Mouse (Mus musculus) midbrain, embryonic 15.5 days (tissue): ENCODE results near the gene Hoxa9. TPM values are rescaled to one million over a fixed set of nuclear protein-coding genes. Genes with fewer than 3 reads are reported as not detected.

Experiments used
- ATAC-seq: fragments of 200-750 bp; cut with Nextera tagmentation; replicated peaks from 2 replicates; pipeline ENCODE4 v1.8.0; 2017; ENCODE audit warnings: moderate TSS enrichment
- H3K27ac ChIP-seq: fragments of 300-500 bp; sonication (generic); 2 replicates; pipeline ENCODE4 v1.5.1; 2015; ENCODE audit warnings: mild to moderate bottlenecking, inconsistent platforms
- H3K27me3 ChIP-seq: fragments of 300-500 bp; sonication (generic); replicated peaks from 2 replicates; pipeline ENCODE4 v1.6.1; 2015; ENCODE audit warnings: inconsistent platforms
- H3K36me3 ChIP-seq: fragments of 300-500 bp; sonication (generic); replicated peaks from 2 replicates; pipeline ENCODE4 v1.6.1; 2015; ENCODE audit warnings: inconsistent platforms
- H3K4me1 ChIP-seq: fragments of 300-500 bp; sonication (generic); 2 replicates; pipeline ENCODE4 v1.6.1; 2015; ENCODE audit warnings: inconsistent platforms
- H3K4me2 ChIP-seq: fragments of 300-500 bp; sonication (generic); 2 replicates; pipeline ENCODE4 v1.6.1; 2015; ENCODE audit warnings: inconsistent platforms, mild to moderate bottlenecking, moderate library complexity
- H3K4me3 ChIP-seq: fragments of 300-500 bp; sonication (generic); 2 replicates; pipeline ENCODE4 v1.5.1; 2015; ENCODE audit warnings: mild to moderate bottlenecking, inconsistent platforms
- H3K9ac ChIP-seq: fragments of 300-500 bp; sonication (generic); 2 replicates; pipeline ENCODE4 v1.6.1; 2015; ENCODE audit warnings: mild to moderate bottlenecking, inconsistent platforms
- H3K9me3 ChIP-seq: fragments of 300-500 bp; sonication (generic); 2 replicates; pipeline ENCODE4 v1.6.1; 2016; ENCODE audit warnings: inconsistent platforms
- WGBS: fragments of 180-500 bp; shearing (Covaris S2); methylation state at CpG from one replicate; pipeline ENCODE4 v1.1.7; 2015; ENCODE audit warnings: mixed read lengths; 5-methylcytosine and 5-hydroxymethylcytosine counted together
- polyA plus RNA-seq: library from polyadenylated mRNA; unstranded; fragments of >200 nt; fragmentation: Nextera tagmentation; extraction: Ambion mirVana; gene quantifications from 2 replicates; pipeline ENCODE4 v1.2.1, GENCODE M21; 2015

Gene Hoxa9
- polyA plus RNA-seq, 1 experiment from 2014 or later, result not detected

GRCm38 (mm10) chr6:52213119-52213986, 17.5 kb downstream of the Hoxa9 start, which contains the start of the genes Hoxa3 and Gm28308:
Gene Hoxa3, minus strand, starts transcription at chr6:52213336.
Gene Gm28308, minus strand, starts transcription at chr6:52213339.
- Histone ChIP-seq H3K27ac (no peak within 1 kb of the TSS), H3K4me2 (no peak within 1 kb of the TSS), H3K4me1 (peaks cover 16% of the 10 kb centered on the region), H3K27me3 (peaks cover 97% of the 10 kb centered on the region), H3K4me3 (no peak within 1 kb of the TSS), H3K9me3 (no peaks in the 10 kb centered on the region), H3K36me3 (no peaks in the 10 kb centered on the region), H3K9ac (no peak within 1 kb of the TSS)
- no peak for ATAC-seq
- WGBS, result 2% methylated on average over 38 of the region's 38 CpGs

GRCm38 (mm10) chr6:52212556-52213118, 18.3 kb downstream of the Hoxa9 start:
- H3K4me3 ChIP-seq, result no peak overlapping the region

GRCm38 (mm10) chr6:52211961-52212360, 18.9 kb downstream of the Hoxa9 start:
- WGBS, result 7% methylated on average over 13 of the region's 13 CpGs

More at GRCm38 (mm10) chr6:52212556-52213118, 18.3 kb downstream of the Hoxa9 start:
- Histone ChIP-seq H3K9ac (no peak overlapping the region), H3K4me1 (peaks cover 16% of the 10 kb centered on the region), H3K4me2 (no peak overlapping the region), H3K36me3 (no peaks in the 10 kb centered on the region), H3K27ac (no peak overlapping the region), H3K9me3 (no peaks in the 10 kb centered on the region), H3K27me3 (peaks cover 97% of the 10 kb centered on the region)
- under 1% methylated on average over 22 of the region's 22 CpGs for WGBS
- ATAC-seq, result no peak

GRCm38 (mm10) chr6:52211170-52211935, 19.5 kb downstream of the Hoxa9 start:
- H3K36me3 ChIP-seq, result no peaks in the 10 kb centered on the region
- H3K9me3 ChIP-seq, result no peaks in the 10 kb centered on the region
- under 1% methylated on average over 37 of the region's 37 CpGs for WGBS
- H3K27ac ChIP-seq, result no peak overlapping the region
- peaks cover 6% of the 10 kb centered on the region; the same call in 1 of the 2 replicates for H3K4me1 ChIP-seq
- 0 out of 2 replicates have a peak, but pooled peaks have one; percentile 33 for ATAC-seq
- H3K4me2 ChIP-seq, result no peak overlapping the region
- H3K27me3 ChIP-seq, result peaks cover 98% of the 10 kb centered on the region
- H3K4me3 ChIP-seq, result no peak overlapping the region
- no peak overlapping the region for H3K9ac ChIP-seq

More at GRCm38 (mm10) chr6:52211961-52212360, 18.9 kb downstream of the Hoxa9 start:
- Histone ChIP-seq H3K4me2 (no peak overlapping the region), H3K4me1 (peaks cover 9% of the 10 kb centered on the region), H3K9me3 (no peaks in the 10 kb centered on the region), H3K36me3 (no peaks in the 10 kb centered on the region), H3K9ac (no peak overlapping the region), H3K27ac (no peak overlapping the region), H3K4me3 (no peak overlapping the region), H3K27me3 (peaks cover 98% of the 10 kb centered on the region)
- no peak for ATAC-seq

- H3K4me3 ChIP-seq, result no peak overlapping the region
- 7% methylated on average over 12 of the region's 12 CpGs for WGBS
These were observed 21.2 kb downstream of the Hoxa9 start for GRCm38 (mm10) chr6:52209685-52210046.

GRCm38 (mm10) chr6:52208868-52209684, 21.8 kb downstream of the Hoxa9 start:
- no peak for ATAC-seq

More at GRCm38 (mm10) chr6:52209685-52210046, 21.2 kb downstream of the Hoxa9 start:
- ATAC-seq, result no peak
- Histone ChIP-seq H3K9me3 (no peaks in the 10 kb centered on the region), H3K4me1 (peaks cover 6% of the 10 kb centered on the region; the same call in 1 of the 2 replicates), H3K9ac (no peak overlapping the region), H3K4me2 (no peak overlapping the region), H3K27me3 (peaks cover 98% of the 10 kb centered on the region), H3K27ac (no peak overlapping the region), H3K36me3 (no peaks in the 10 kb centered on the region)

GRCm38 (mm10) chr6:52208072-52208867, 22.6 kb downstream of the Hoxa9 start, which contains the start of gene Hoxa6:
Gene Hoxa6, minus strand, starts transcription at chr6:52208722.
- H3K4me1 ChIP-seq, result peaks cover 12% of the 10 kb centered on the region
- no peak within 1 kb of the TSS for H3K4me3 ChIP-seq
- H3K9ac ChIP-seq, result no peak within 1 kb of the TSS
- WGBS, result under 1% methylated on average over 47 of the region's 47 CpGs
- no peak within 1 kb of the TSS for H3K4me2 ChIP-seq
- no peaks in the 10 kb centered on the region for H3K36me3 ChIP-seq
- H3K9me3 ChIP-seq, result no peaks in the 10 kb centered on the region
- H3K27me3 ChIP-seq, result peaks cover 98% of the 10 kb centered on the region
- no peak for ATAC-seq
- no peak within 1 kb of the TSS for H3K27ac ChIP-seq

More at GRCm38 (mm10) chr6:52208868-52209684, 21.8 kb downstream of the Hoxa9 start:
- no peaks in the 10 kb centered on the region for H3K36me3 ChIP-seq
- H3K27ac ChIP-seq, result no peak overlapping the region
- no peak overlapping the region for H3K9ac ChIP-seq
- H3K4me2 ChIP-seq, result no peak overlapping the region
- H3K27me3 ChIP-seq, result peaks cover 98% of the 10 kb centered on the region
- peaks cover 8% of the 10 kb centered on the region for H3K4me1 ChIP-seq
- H3K4me3 ChIP-seq, result no peak overlapping the region
- H3K9me3 ChIP-seq, result no peaks in the 10 kb centered on the region
- WGBS, result 3% methylated on average over 18 of the region's 18 CpGs

GRCm38 (mm10) chr6:52207684-52207976, 23.3 kb downstream of the Hoxa9 start:
- Histone ChIP-seq H3K4me1 (peaks cover 12% of the 10 kb centered on the region), H3K27me3 (peaks cover 98% of the 10 kb centered on the region), H3K27ac (no peak overlapping the region), H3K4me2 (no peak overlapping the region), H3K9ac (no peak overlapping the region), H3K9me3 (no peaks in the 10 kb centered on the region), H3K4me3 (no peak overlapping the region), H3K36me3 (no peaks in the 10 kb centered on the region)
- no peak for ATAC-seq

GRCm38 (mm10) chr6:52206882-52207683, 23.8 kb downstream of the Hoxa9 start:
- no peak overlapping the region for H3K4me3 ChIP-seq
- no peak overlapping the region for H3K9ac ChIP-seq
- peaks cover 12% of the 10 kb centered on the region for H3K4me1 ChIP-seq
- peaks cover 98% of the 10 kb centered on the region for H3K27me3 ChIP-seq
- no peak overlapping the region for H3K27ac ChIP-seq
- no peak overlapping the region for H3K4me2 ChIP-seq
- 3% methylated on average over 4 of the region's 4 CpGs for WGBS
- H3K36me3 ChIP-seq, result no peaks in the 10 kb centered on the region
- ATAC-seq, result no peak
- no peaks in the 10 kb centered on the region for H3K9me3 ChIP-seq
